Mouse (Mus musculus) brain, embryonic 14.5 days (tissue): ENCODE results near the gene Mgat4a.

Experiments
- CTCF ChIP-seq: fragments of 200-500 bp; IDR thresholded peaks from 2 replicates; pipeline ENCODE4 v1.5.1; 2012; ENCODE audit warnings: inconsistent platforms, mild to moderate bottlenecking, moderate library complexity, borderline replicate concordance; ENCODE audit not compliant: insufficient read depth, insufficient read length; ENCODE audit errors: extremely low read depth
- POLR2A ChIP-seq: fragments of 200-500 bp; IDR thresholded peaks from 2 replicates; pipeline ENCODE4 v1.6.1; 2012; ENCODE audit warnings: mild to moderate bottlenecking, inconsistent platforms, borderline replicate concordance; ENCODE audit not compliant: poor library complexity, insufficient read depth, insufficient read length, severe bottlenecking; ENCODE audit errors: extremely low read depth

DNA sequence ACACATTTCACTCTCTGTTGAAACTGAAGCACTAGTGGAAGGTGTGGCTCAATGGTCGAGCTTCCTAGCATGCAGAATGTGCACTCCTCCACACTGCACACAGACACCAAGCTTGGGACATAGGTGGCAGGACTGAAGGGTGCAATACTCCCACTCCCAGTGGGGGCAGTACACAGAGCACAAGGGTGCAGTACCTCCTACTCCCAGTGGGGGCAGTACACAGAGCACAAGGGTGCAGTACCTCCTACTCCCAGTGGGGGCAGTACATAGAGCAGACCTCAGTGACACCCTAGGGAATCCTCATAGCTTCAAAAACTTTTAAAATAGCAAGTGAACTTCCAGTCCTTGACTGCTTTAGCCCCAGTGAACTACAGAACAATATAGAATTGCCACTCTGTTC, 121.4 kb downstream of the Mgat4a start:
- no peak for TF ChIP-seq POLR2A
- peak; percentile 71 for TF ChIP-seq CTCF
